Mouse (Mus musculus): ENCODE results near the gene Tec.

GRCm38 (mm10) chr5:72882412-72882765 lies 14.1 kb upstream of the Tec start:
- TF ChIP-seq RAD21 (IDR thresholded peaks at IDR 0.05; ENCODE audit: low read depth, low read length) (no peak), EP300 (IDR thresholded peaks at IDR 0.05; ENCODE audit: low read length) (no peak), PAX5 (IDR thresholded peaks at IDR 0.05; ENCODE audit: low read length) (no peak), CHD1 (IDR thresholded peaks at IDR 0.05; ENCODE audit: low read depth, low read length) (no peak), ETS1 (conservative IDR thresholded peaks at IDR 0.05; ENCODE audit: low read depth, low read length) (no peak), NRF1 (IDR thresholded peaks at IDR 0.05; ENCODE audit: low read depth, low read length) (no peak), POLR2A (IDR thresholded peaks at IDR 0.05; ENCODE audit: low read depth, low read length) (no peak), USF2 (conservative IDR thresholded peaks at IDR 0.05; ENCODE audit: low read depth, low read length) (no peak), CTCF (conservative IDR thresholded peaks at IDR 0.05 in 1 of 2, IDR thresholded peaks at IDR 0.05 in 1 of 2; ENCODE audit: low read depth in 2 of 2, low read length in 2 of 2) (no peak), GABPA (IDR thresholded peaks at IDR 0.05; ENCODE audit: insufficient replicate concordance, low read depth, low read length) (no peak), UBTF (IDR thresholded peaks at IDR 0.05; ENCODE audit: low read depth, low read length) (no peak)

Data from CH12.LX (cell line).